Mouse (Mus musculus): ENCODE data around the gene Abhd12b.
"Not testable (repeated sequence)": the region's sequence is repeated elsewhere in the genome, so short reads cannot be mapped to it uniquely, and the experiment has no call there.

Abhd12b gene

DNA sequence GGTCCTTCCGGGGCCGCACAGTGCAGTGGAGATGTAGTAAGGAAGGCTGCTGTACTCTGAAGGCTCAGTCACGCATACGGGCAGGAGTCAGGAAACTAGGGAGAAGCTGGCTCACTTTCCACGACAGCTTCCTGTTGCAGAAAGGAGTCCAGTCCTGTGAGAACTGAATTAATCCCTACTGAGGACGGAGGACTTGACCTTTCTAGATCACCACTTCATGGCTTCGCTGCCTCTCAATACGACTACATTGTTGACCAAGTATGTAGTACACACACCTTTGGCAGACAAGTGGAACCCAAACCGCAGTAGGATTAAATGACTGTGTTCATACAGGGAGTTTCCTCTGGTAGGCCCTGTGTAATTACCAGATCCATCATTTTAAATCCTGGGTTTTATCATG lies 16.3 kb upstream of the Abhd12b start:
- no peak for DNase-seq (ENCODE audit: extremely low read depth, low read depth)

DNA sequence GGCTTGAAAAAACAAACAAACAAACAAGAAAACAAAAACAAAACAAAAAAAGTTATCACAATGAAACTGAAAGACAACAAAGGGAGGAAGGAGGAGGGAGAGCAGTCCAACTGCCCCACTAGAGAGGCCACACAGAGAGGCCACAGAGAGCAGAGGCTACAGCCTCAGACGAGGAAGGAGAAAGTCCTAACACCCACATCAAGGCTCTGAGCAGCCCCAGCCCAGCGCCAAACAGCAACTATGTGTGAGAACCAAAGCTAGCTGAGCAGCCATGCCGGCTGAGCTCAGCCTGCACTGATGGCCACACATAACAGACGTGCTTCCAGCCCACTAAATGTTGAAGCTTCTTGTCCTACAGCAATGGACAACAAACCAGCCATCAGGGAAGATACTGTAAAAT lies 14.1 kb upstream of the Abhd12b start:
- DNase-seq (ENCODE audit: extremely low read depth, low read depth): no peak

DNA sequence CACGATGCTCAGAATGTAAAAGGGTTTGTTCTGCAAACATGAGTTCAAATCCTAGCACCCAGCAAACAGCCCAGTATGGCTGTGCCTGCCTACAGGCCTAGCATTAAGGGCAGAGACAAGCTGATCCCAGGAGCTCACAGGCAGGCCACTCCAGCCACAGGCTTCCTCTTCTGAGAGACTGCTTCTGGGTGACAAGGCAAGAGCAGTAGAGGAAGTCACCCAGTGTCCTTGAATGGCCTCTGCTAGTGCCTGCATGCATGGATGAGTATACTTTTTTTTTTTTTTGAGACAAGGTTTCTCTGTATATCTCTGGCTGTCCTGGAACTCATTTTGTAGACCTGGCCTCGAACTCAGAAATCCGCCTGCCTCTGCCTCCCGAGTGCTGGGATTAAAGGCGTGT lies 13.4 kb upstream of the Abhd12b start:
- DNase-seq (ENCODE audit: extremely low read depth, low read depth): peak; percentile 91

- DNase-seq (ENCODE audit: extremely low read depth, low read depth): no peak
Measured at GRCm38 (mm10) chr12:70140993-70141576, 12.9 kb upstream of the Abhd12b start.

GRCm38 (mm10) chr12:70144106-70144587 lies 9.8 kb upstream of the Abhd12b start:
- DNase-seq (ENCODE audit: extremely low read depth, low read depth): not testable (repeated sequence)

DNA sequence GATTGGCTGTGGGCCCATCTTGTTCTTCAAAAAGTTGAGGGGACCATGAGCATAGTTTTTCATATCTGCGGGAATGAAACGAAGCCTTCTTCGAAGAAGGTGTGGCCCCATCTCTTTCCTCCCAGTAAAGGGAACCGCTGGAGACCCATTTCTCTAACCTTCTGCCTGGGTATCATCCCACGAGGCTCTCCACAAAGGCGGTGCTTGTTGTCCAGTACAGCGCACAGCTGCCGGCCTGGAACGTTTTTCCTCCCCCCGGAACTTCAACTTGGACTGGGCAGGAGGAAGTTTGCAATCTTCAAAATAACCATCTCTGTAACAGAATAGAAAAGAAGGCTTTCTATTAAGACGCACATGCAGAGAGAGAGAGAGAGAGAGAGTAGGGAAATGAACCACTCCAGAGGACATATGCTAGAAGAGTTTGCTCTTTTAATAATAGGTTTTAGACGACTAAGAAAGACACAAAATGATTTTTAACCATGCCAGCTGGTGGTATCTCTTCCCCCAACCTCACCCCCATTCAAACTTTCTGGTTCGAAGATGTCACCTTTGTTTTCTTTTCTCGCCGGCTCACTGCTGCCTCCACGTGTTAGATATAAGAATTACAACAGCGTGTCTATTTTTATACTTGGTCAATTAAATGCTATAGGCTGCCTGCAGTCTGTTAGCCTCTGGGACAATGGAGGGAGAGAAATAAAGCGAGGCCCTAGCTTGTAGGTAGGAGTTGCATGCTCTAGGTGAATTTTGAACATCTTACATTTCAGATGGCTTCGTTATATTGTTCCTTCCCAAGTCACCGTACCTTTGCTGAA lies 9.1 kb upstream of the Abhd12b start:
- peak; percentile 58 for DNase-seq (ENCODE audit: extremely low read depth, low read depth)

- DNase-seq (ENCODE audit: extremely low read depth, low read depth): no peak
Measured at GRCm38 (mm10) chr12:70145586-70145985, 8.4 kb upstream of the Abhd12b start.

GRCm38 (mm10) chr12:70147986-70148630 lies 5.8 kb upstream of the Abhd12b start:
- DNase-seq (ENCODE audit: extremely low read depth, low read depth): no peak

DNA sequence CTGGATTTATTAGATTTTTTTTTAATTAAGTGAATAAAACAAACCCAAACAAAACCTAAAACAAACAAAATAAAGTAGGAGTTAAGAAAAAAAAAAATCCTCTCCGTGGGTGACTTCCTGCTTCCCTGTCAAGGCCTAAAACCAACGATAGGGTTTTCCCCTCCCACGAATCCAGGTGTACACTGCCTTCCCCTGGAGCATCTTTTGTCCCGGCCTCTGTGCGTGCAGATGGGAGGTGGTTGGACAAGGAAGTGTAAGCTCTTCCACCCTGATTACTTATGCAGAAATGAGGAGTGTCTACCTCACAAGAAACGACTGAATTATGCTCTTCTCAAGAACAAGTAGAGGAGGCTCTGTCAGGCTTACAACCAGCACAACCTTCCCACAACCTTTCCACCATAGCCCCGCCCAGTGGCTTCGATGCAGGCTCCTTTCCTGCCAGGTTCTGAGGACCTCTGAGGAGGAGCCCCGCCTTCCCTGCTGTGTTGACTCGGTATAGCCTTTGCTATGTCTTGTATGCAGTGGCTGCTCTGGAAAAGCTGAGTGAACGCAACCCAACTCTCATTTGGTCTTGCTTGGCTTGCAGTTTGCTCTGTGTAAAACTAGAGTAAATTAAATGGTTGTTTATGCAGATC lies 5.2 kb upstream of the Abhd12b start:
- no peak for DNase-seq (ENCODE audit: extremely low read depth, low read depth)

DNA sequence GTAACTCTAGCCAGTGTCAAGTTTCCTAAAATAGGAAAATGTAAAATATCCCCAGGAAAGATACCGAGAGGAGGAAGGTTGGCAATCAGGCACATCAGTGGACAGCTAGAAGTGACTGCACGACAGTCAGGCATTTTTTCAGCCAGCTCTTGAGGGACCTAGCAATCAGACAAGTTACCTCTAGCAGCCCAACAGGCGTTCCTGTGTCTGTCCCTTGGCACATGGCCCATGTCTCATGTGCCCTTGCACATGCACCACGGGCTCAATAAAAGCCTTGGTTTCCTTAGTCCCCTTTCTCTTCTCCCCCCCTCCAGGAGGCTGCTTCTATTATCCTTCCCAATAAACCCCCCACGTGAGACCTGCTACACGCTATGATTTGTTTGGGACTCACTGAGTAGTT lies 2.3 kb downstream of the Abhd12b start:
- DNase-seq (ENCODE audit: extremely low read depth, low read depth): no peak

GRCm38 (mm10) chr12:70157292-70158066 lies 3.5 kb downstream of the Abhd12b start:
- DNase-seq (ENCODE audit: extremely low read depth, low read depth): no peak

GRCm38 (mm10) chr12:70161057-70161456 lies 7.1 kb downstream of the Abhd12b start:
- no peak for DNase-seq (ENCODE audit: extremely low read depth, low read depth)

- DNase-seq (ENCODE audit: extremely low read depth, low read depth): no peak
Measured at GRCm38 (mm10) chr12:70164741-70165140, 10.8 kb downstream of the Abhd12b start.

DNA sequence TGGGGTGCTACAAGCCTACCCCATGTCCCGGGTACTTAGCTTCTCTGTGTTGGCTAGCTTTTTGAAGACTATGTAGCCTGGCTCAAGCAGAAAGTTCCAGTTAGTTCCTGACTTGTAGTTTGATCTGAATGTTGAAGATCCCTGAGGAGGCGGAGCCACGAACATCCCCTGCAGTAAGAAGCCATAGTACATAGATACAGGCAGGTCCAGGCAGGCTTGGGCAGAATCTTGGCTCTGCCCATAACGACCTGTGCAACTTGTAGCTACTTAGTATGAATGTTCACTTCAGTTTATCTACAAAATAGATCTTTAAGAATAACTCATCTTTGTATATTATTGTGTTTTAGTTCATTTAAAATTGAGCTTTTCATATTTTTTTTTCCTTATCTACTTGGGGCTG lies 14.0 kb downstream of the Abhd12b start:
- DNase-seq (ENCODE audit: extremely low read depth, low read depth): no peak

DNA sequence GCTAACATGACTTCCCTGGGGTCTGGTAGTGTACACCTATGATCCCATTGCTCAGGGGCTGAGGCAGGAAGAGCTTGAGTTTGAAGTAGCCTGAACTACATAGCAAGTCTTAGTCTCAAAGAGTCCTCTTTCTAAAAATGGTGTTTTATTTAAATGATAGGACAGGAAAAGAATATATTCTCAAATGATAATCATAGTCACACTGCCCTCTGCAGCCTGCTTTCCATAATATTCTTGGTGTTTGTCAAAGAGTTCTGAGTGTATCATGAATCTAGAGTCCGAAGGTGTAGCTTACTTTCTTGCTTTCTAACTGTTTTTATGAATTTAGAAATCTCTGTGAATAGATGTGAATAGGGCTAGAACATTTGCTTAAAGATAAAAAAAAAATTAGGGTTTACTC lies 16.0 kb downstream of the Abhd12b start:
- no peak for DNase-seq (ENCODE audit: extremely low read depth, low read depth)

GRCm38 (mm10) chr12:70183507-70183906 lies 29.6 kb downstream of the Abhd12b start:
- DNase-seq (ENCODE audit: extremely low read depth, low read depth): not testable (repeated sequence)

- DNase-seq (ENCODE audit: extremely low read depth, low read depth): no peak
Measured at GRCm38 (mm10) chr12:70184173-70184783, 30.3 kb downstream of the Abhd12b start.

DNA sequence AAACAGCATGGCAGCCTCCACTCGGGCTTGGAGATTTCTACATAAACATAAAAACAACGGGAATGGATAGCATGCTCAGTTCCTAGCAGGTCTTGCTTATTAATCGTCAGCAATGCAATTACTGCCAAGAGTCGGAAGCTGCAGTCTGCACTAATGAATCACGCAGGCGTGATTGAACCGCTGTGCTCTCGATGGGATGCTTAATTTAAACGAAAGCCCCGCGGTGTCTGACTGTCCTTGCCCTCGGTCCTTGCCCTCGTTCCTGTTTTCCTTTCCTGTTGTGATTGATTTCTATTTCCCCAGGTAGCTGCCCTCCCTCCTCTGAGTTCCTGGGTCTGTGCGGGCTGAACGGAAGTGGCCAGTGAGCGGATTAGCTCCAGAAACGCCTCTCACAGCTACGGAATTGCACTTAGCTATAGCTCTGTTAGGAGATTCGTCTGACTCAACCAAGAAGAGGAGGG lies 38.4 kb downstream of the Abhd12b start:
- no peak for DNase-seq (ENCODE audit: extremely low read depth, low read depth)

- no peak for DNase-seq (ENCODE audit: extremely low read depth, low read depth)
Measured at GRCm38 (mm10) chr12:70195426-70195825, 41.5 kb downstream of the Abhd12b start.

DNA sequence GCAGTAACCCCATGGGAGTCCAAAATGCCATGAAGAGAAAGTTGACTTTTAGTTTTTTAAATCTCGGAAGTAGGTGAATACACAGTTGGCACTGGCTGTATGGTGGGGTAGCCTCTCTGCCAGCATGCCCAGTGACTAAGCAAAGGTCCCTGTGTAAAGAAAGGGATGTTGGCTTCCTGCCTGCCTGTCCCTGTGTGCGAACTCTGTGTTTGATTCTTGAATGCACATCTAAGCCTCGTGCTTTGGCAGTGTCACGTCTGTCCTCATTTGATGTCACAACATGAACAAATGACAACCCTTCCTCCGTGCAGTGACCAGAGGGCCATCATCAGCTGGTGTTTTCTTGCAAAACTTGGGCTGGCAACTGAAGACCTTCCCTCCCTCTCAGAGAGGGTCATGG lies 42.4 kb downstream of the Abhd12b start:
- DNase-seq (ENCODE audit: extremely low read depth, low read depth): no peak

All from MEL-GATA-1-ER (cell line).